Mouse (Mus musculus) hindbrain, postnatal 0 days (tissue): ENCODE results near the gene Ino80. TPM values are rescaled to one million over a fixed set of nuclear protein-coding genes. Genes with fewer than 3 reads are reported as not detected.
"Not testable (repeated sequence)": the region's sequence is repeated elsewhere in the genome, so short reads cannot be mapped to it uniquely, and the experiment has no call there.

Source experiments
- ATAC-seq: fragments of 200-750 bp; cut with Nextera tagmentation; 2 replicates; pipeline ENCODE4 v1.8.0; 2017; ENCODE audit warnings: mild to moderate bottlenecking, moderate TSS enrichment, moderate library complexity
- DNase-seq: peaks from one replicate; pipeline ENCODE4 v3.0.0-alpha.2; 2015; ENCODE audit warnings: low spot score
- H3K27ac ChIP-seq: fragments of 300-500 bp; sonication (generic); 2 replicates; pipeline ENCODE4 v1.5.1; 2014; ENCODE audit warnings: mild to moderate bottlenecking
- H3K27me3 ChIP-seq: fragments of 300-500 bp; sonication (generic); 2 replicates; pipeline ENCODE4 v1.6.1; 2014; ENCODE audit warnings: low read length, mixed read lengths; ENCODE audit not compliant: insufficient read depth
- H3K36me3 ChIP-seq: fragments of 300-500 bp; sonication (generic); 2 replicates; pipeline ENCODE4 v1.6.1; 2014; ENCODE audit warnings: low read length, mixed read lengths; ENCODE audit not compliant: insufficient read depth
- H3K4me1 ChIP-seq: fragments of 300-500 bp; sonication (generic); 2 replicates; pipeline ENCODE4 v1.6.1; 2014; ENCODE audit warnings: antibody characterized with exemption, low read length, mixed read lengths; ENCODE audit not compliant: insufficient read depth
- H3K4me2 ChIP-seq: fragments of 300-500 bp; sonication (generic); 2 replicates; pipeline ENCODE4 v1.6.1; 2014; ENCODE audit warnings: low read depth, mild to moderate bottlenecking, low read length, moderate library complexity, mixed read lengths
- H3K4me3 ChIP-seq: fragments of 300-500 bp; sonication (generic); 2 replicates; pipeline ENCODE4 v1.5.1; 2014; ENCODE audit warnings: low read length
- H3K9ac ChIP-seq: fragments of 300-500 bp; sonication (generic); replicated peaks from 2 replicates; pipeline ENCODE4 v1.6.1; 2014; ENCODE audit warnings: mild to moderate bottlenecking, low read length, moderate library complexity, mixed read lengths
- H3K9me3 ChIP-seq: fragments of 300-500 bp; sonication (generic); 2 replicates; pipeline ENCODE4 v1.6.1; 2016; ENCODE audit warnings: low read length, mixed read lengths
- CTCF ChIP-seq: IDR thresholded peaks from 2 replicates; pipeline ENCODE4 v1.5.1; 2016; ENCODE audit warnings: antibody characterized with exemption, control low read depth, low read depth
- WGBS: fragments of 180-500 bp; shearing (Covaris S2); extraction: QIAGEN DNeasy Blood & Tissue Kit; methylation state at CpG from one replicate; pipeline ENCODE4 v1.1.7; 2014; 5-methylcytosine and 5-hydroxymethylcytosine counted together
- polyA plus RNA-seq: library from polyadenylated mRNA; unstranded; fragments of >200 nt; fragmentation: Nextera tagmentation; extraction: Ambion mirVana; gene quantifications from 2 replicates; pipeline ENCODE4 v1.2.1, GENCODE M21; 2015
- total RNA-seq: library from RNA; depleted of rRNA; stranded (reverse); fragments of >200 nt; gene quantifications from 2 replicates; pipeline ENCODE4 v1.2.3, GENCODE M21; 2014

Ino80 gene
- total and polyA plus RNA-seq, 2 experiments from 2014 or later, result 2.3 to 13.4 TPM

GRCm38 (mm10) chr2:119510856-119511255 lies 33.4 kb upstream of the Ino80 start:
- no peak for TF ChIP-seq CTCF
- WGBS, result 89% methylated on average over 2 of the region's 2 CpGs

GRCm38 (mm10) chr2:119508518-119508917 lies 31.0 kb upstream of the Ino80 start:
- WGBS, result 60% methylated on average over 7 of the region's 7 CpGs
- DNase-seq, H3K4me1 ChIP-seq, H3K4me3 ChIP-seq, H3K27me3 ChIP-seq, H3K9me3 ChIP-seq, H3K36me3 ChIP-seq, H3K9ac ChIP-seq, H3K27ac ChIP-seq, ATAC-seq, H3K4me2 ChIP-seq: not testable (repeated sequence)

More at GRCm38 (mm10) chr2:119510856-119511255, 33.4 kb upstream of the Ino80 start:
- no peak overlapping the region for H3K4me3 ChIP-seq
- H3K4me1 ChIP-seq, result no peaks in the 10 kb centered on the region
- H3K27ac ChIP-seq, result no peak overlapping the region
- no peaks in the 10 kb centered on the region for H3K27me3 ChIP-seq
- H3K9ac ChIP-seq, result no peak overlapping the region
- H3K36me3 ChIP-seq, result no peaks in the 10 kb centered on the region
- ATAC-seq (no peak), DNase-seq (no peak)
- no peak overlapping the region for H3K4me2 ChIP-seq
- H3K9me3 ChIP-seq, result no peaks in the 10 kb centered on the region

- Histone ChIP-seq H3K4me3 (no peak overlapping the region), H3K27me3 (no peaks in the 10 kb centered on the region), H3K9ac (no peak overlapping the region), H3K9me3 (no peaks in the 10 kb centered on the region), H3K27ac (no peak overlapping the region), H3K4me2 (no peak overlapping the region), H3K36me3 (no peaks in the 10 kb centered on the region), H3K4me1 (no peaks in the 10 kb centered on the region)
- 0 out of 2 replicates have a peak, but pooled peaks have one; percentile 8 for TF ChIP-seq CTCF
- DNase-seq (no peak), ATAC-seq (no peak)
Observed at GRCm38 (mm10) chr2:119507108-119507507, 29.6 kb upstream of the Ino80 start.

GRCm38 (mm10) chr2:119500965-119501652 lies 23.6 kb upstream of the Ino80 start:
- no peak for TF ChIP-seq CTCF
- WGBS, result 87% methylated on average over 2 of the region's 2 CpGs
- no peak overlapping the region for H3K4me3 ChIP-seq
- H3K27ac ChIP-seq, result no peak overlapping the region
- no peaks in the 10 kb centered on the region for H3K36me3 ChIP-seq
- H3K4me1 ChIP-seq, result no peaks in the 10 kb centered on the region
- H3K9me3 ChIP-seq, result no peaks in the 10 kb centered on the region
- no peak overlapping the region for H3K9ac ChIP-seq
- no peak overlapping the region for H3K4me2 ChIP-seq
- ATAC-seq (no peak), DNase-seq (no peak)
- H3K27me3 ChIP-seq, result no peaks in the 10 kb centered on the region

GRCm38 (mm10) chr2:119498859-119499258 lies 21.4 kb upstream of the Ino80 start:
- Histone ChIP-seq H3K36me3 (no peaks in the 10 kb centered on the region), H3K9ac (no peak overlapping the region), H3K4me3 (no peak overlapping the region), H3K9me3 (no peaks in the 10 kb centered on the region), H3K27me3 (no peaks in the 10 kb centered on the region), H3K4me2 (no peak overlapping the region), H3K4me1 (no peaks in the 10 kb centered on the region), H3K27ac (no peak overlapping the region)
- TF ChIP-seq CTCF, result no peak
- ATAC-seq (no peak), DNase-seq (no peak)
- 95% methylated on average over 2 of the region's 2 CpGs for WGBS

GRCm38 (mm10) chr2:119496082-119496481 lies 18.6 kb upstream of the Ino80 start:
- no peak overlapping the region for H3K9ac ChIP-seq
- no peaks in the 10 kb centered on the region for H3K36me3 ChIP-seq
- H3K27ac ChIP-seq, result no peak overlapping the region
- no peak for TF ChIP-seq CTCF
- 95% methylated on average over 2 of the region's 2 CpGs for WGBS
- no peaks in the 10 kb centered on the region for H3K4me1 ChIP-seq
- H3K9me3 ChIP-seq, result no peaks in the 10 kb centered on the region
- no peak for ATAC-seq
- no peak overlapping the region for H3K4me2 ChIP-seq
- no peak for DNase-seq
- H3K27me3 ChIP-seq, result no peaks in the 10 kb centered on the region
- H3K4me3 ChIP-seq, result no peak overlapping the region

GRCm38 (mm10) chr2:119491953-119492352 lies 14.5 kb upstream of the Ino80 start:
- TF ChIP-seq CTCF, result no peak
- Histone ChIP-seq H3K4me2 (no peak overlapping the region), H3K9ac (no peak overlapping the region), H3K4me1 (no peaks in the 10 kb centered on the region), H3K4me3 (no peak overlapping the region), H3K27me3 (no peaks in the 10 kb centered on the region), H3K9me3 (no peaks in the 10 kb centered on the region), H3K36me3 (no peaks in the 10 kb centered on the region), H3K27ac (no peak overlapping the region)
- WGBS, result 61% methylated on average over 5 of the region's 5 CpGs
- no peak for DNase-seq
- ATAC-seq, result no peak
